Mouse (Mus musculus): ENCODE data around the gene Emc10. TPM values are rescaled to one million over a fixed set of nuclear protein-coding genes. Genes with fewer than 3 reads are reported as not detected.

The Emc10 gene
- polyA plus RNA-seq (2012; rRNA removed), result 430 and 453 TPM in 2 replicates

GRCm38 (mm10) chr7:44495992-44496770 is at the start of gene Emc10, which contains the start of gene Fam71e1:
Emc10 (minus strand) TSS chr7:44496529.
Fam71e1 (plus strand) TSS chr7:44496581.

GRCm38 (mm10) chr7:44531946-44532732 is 35.8 kb upstream of the Emc10 start, which contains the start of gene Spib:
Spib (minus strand) TSS chr7:44532071.

GRCm38 (mm10) chr7:44524502-44524901 is 28.2 kb upstream of the Emc10 start, which contains the start of gene Mybpc2:
Mybpc2 (minus strand) TSS chr7:44524656.

GRCm38 (mm10) chr7:44467811-44468411 is 28.4 kb downstream of the Emc10 start, which contains the start of gene Josd2:
Josd2 (plus strand) TSS chr7:44467980.

GRCm38 (mm10) chr7:44465111-44465510 is 31.2 kb downstream of the Emc10 start, which contains the start of gene Aspdh:
Aspdh (plus strand) TSS chr7:44465391.

Other genes with a start within 250 kb of the Emc10 start
- 1.7 and 1.9 TPM in 2 replicates for gene 1700028J19Rik, start 249.8 kb downstream of the Emc10 start, polyA plus RNA-seq (2012; rRNA removed)
- gene 2410002F23Rik, start 249.8 kb downstream of the Emc10 start, polyA plus RNA-seq (2012; rRNA removed), result 302 and 308 TPM in 2 replicates
- 0.14 and 0.29 TPM in 2 replicates for gene Acp4, start 239.2 kb downstream of the Emc10 start, polyA plus RNA-seq (2012; rRNA removed)
- gene Gm15517, start 235.1 kb downstream of the Emc10 start, polyA plus RNA-seq (2012; rRNA removed), result not detected in 2 replicates
- 17.9 and 24.7 TPM in 2 replicates for gene Clec11a, start 189.6 kb downstream of the Emc10 start, polyA plus RNA-seq (2012; rRNA removed)
- gene Shank1, start 186.3 kb downstream of the Emc10 start, polyA plus RNA-seq (2012; rRNA removed), result 1.6 and 1.7 TPM in 2 replicates
- 5.9 and 6.5 TPM in 2 replicates for gene Syt3, start 112.4 kb downstream of the Emc10 start, polyA plus RNA-seq (2012; rRNA removed)
- 2.6 and 2.8 TPM in 2 replicates for gene 1700008O03Rik, start 110.7 kb downstream of the Emc10 start, polyA plus RNA-seq (2012; rRNA removed)
- gene Lrrc4b, start 67.5 kb downstream of the Emc10 start, polyA plus RNA-seq (2012; rRNA removed), result 12.9 and 15.2 TPM in 2 replicates
- gene Aspdh, start 31.1 kb downstream of the Emc10 start, polyA plus RNA-seq (2012; rRNA removed), result 0.46 and 2.6 TPM in 2 replicates
- gene Josd2, start 28.5 kb downstream of the Emc10 start, polyA plus RNA-seq (2012; rRNA removed), result 224 and 234 TPM in 2 replicates
- gene Fam71e1, start 52 bp upstream of the Emc10 start, polyA plus RNA-seq (2012; rRNA removed), result 19.1 and 24.1 TPM in 2 replicates
- 1.3 and 1.4 TPM in 2 replicates for gene Mybpc2, start 28.1 kb upstream of the Emc10 start, polyA plus RNA-seq (2012; rRNA removed)
- 0.78 and 1.3 TPM in 2 replicates for gene Spib, start 35.5 kb upstream of the Emc10 start, polyA plus RNA-seq (2012; rRNA removed)
- 92.1 and 95.5 TPM in 2 replicates for gene Pold1, start 52.3 kb upstream of the Emc10 start, polyA plus RNA-seq (2012; rRNA removed)
- gene Nr1h2, start 57.4 kb upstream of the Emc10 start, polyA plus RNA-seq (2012; rRNA removed), result 236 and 251 TPM in 2 replicates
- gene Napsa, start 75.9 kb upstream of the Emc10 start, polyA plus RNA-seq (2012; rRNA removed), result 24.1 and 29.3 TPM in 2 replicates
- gene Kcnc3, start 94.1 kb upstream of the Emc10 start, polyA plus RNA-seq (2012; rRNA removed), result 2.9 and 3.1 TPM in 2 replicates
- 9.2 and 12.0 TPM in 2 replicates for gene Myh14, start 174.3 kb upstream of the Emc10 start, polyA plus RNA-seq (2012; rRNA removed)
- not detected in 2 replicates for gene Izumo2, start 212.2 kb upstream of the Emc10 start, polyA plus RNA-seq (2012; rRNA removed)